ENCODE assay signal across 11 mouse cellular contexts in genomic region chr5:67633138-67633782, GRCm38 (mm10). TPM values are rescaled to one million over a fixed set of nuclear protein-coding genes. Genes with fewer than 3 reads are reported as not detected.
DNase-seq lines count a peak whose midpoint lies in the region; ATAC-seq and TF ChIP-seq lines count a peak whose summit lies in the region.
"Had no signal": no experiment of that assay in that cellular context is flagged by ENCODE, and none has a peak within 500 bp of the region (broad histone marks: within the 10 kb centered on the region; RNA-seq: fewer than 3 reads in every experiment).

No protein-coding gene starts in this region.

- 36% methylated on average over 7 of the region's 7 CpGs for WGBS in lung, embryonic 15.5 days
- 10% methylated on average over 7 of the region's 7 CpGs for WGBS in embryonic facial prominence, embryonic 10.5 days
- 9% methylated on average over 7 of the region's 7 CpGs for WGBS in hindbrain, embryonic 15.5 days
- 9% methylated on average over 7 of the region's 7 CpGs for WGBS in neural tube, embryonic 13.5 days
- 67% methylated on average over 7 of the region's 7 CpGs for WGBS in cerebellum, adult 2 months

- no peak overlapping the region for H3K9ac ChIP-seq in lung, embryonic 15.5 days
- H3K9ac ChIP-seq in hindbrain, embryonic 15.5 days = no peak overlapping the region
- no peak overlapping the region for H3K9ac ChIP-seq in neural tube, embryonic 13.5 days

- peak overlapping the region; percentile 42 for H3K27ac ChIP-seq in lung, embryonic 15.5 days
- H3K27ac ChIP-seq in embryonic facial prominence, embryonic 10.5 days (replicated peaks) = peak overlapping the region; percentile 20
- peak overlapping the region; percentile 26 for H3K27ac ChIP-seq in hindbrain, embryonic 15.5 days (replicated peaks)
- H3K27ac ChIP-seq in neural tube, embryonic 13.5 days (replicated peaks) = peak overlapping the region; percentile 64
- H3K27ac ChIP-seq in cerebellum, adult 2 months (ENCODE audit: insufficient read depth, low read length) = no peak overlapping the region

- no peak overlapping the region for H3K4me3 ChIP-seq in lung, embryonic 15.5 days
- no peak overlapping the region for H3K4me3 ChIP-seq in embryonic facial prominence, embryonic 10.5 days
- H3K4me3 ChIP-seq in hindbrain, embryonic 15.5 days = no peak overlapping the region
- no peak overlapping the region for H3K4me3 ChIP-seq in neural tube, embryonic 13.5 days
- no peak overlapping the region for H3K4me3 ChIP-seq in cerebellum, adult 2 months (replicated peaks; ENCODE audit: insufficient read depth, low read depth, low read length)

- H3K9me3 ChIP-seq in lung, embryonic 15.5 days = no peaks in the 10 kb centered on the region
- no peaks in the 10 kb centered on the region for H3K9me3 ChIP-seq in embryonic facial prominence, embryonic 10.5 days
- H3K9me3 ChIP-seq in hindbrain, embryonic 15.5 days = no peaks in the 10 kb centered on the region
- H3K9me3 ChIP-seq in neural tube, embryonic 13.5 days = no peaks in the 10 kb centered on the region

- peaks cover 4% of the 10 kb centered on the region; the same call in 1 of the 2 replicates for H3K36me3 ChIP-seq in lung, embryonic 15.5 days
- no peaks in the 10 kb centered on the region for H3K36me3 ChIP-seq in embryonic facial prominence, embryonic 10.5 days (replicated peaks)
- H3K36me3 ChIP-seq in hindbrain, embryonic 15.5 days = peaks cover 11% of the 10 kb centered on the region
- H3K36me3 ChIP-seq in neural tube, embryonic 13.5 days = peaks cover 9% of the 10 kb centered on the region; the same call in 1 of the 2 replicates

- no peak for TF ChIP-seq CTCF in cerebellum, adult 2 months (IDR thresholded peaks at IDR 0.05; ENCODE audit: borderline replicate concordance, insufficient read depth, low read depth, low read length)

- no peaks in the 10 kb centered on the region for H3K27me3 ChIP-seq in lung, embryonic 15.5 days
- peaks cover 7% of the 10 kb centered on the region for H3K27me3 ChIP-seq in embryonic facial prominence, embryonic 10.5 days (replicated peaks; ENCODE audit: low read depth, poor library complexity, severe bottlenecking)
- H3K27me3 ChIP-seq in hindbrain, embryonic 15.5 days = no peaks in the 10 kb centered on the region
- H3K27me3 ChIP-seq in neural tube, embryonic 13.5 days = no peaks in the 10 kb centered on the region
- no peaks in the 10 kb centered on the region for H3K27me3 ChIP-seq in cerebellum, adult 2 months (ENCODE audit: control insufficient read depth, insufficient read depth, low read length)

- ATAC-seq in lung, embryonic 15.5 days (ENCODE audit: borderline replicate concordance, extremely low read depth, low FRiP score, low TSS enrichment) = no peak
- no peak for ATAC-seq in hindbrain, embryonic 15.5 days (ENCODE audit: low FRiP score, low read depth)
- ATAC-seq in neural tube, embryonic 13.5 days (ENCODE audit: low read depth) = no peak
- no peak for ATAC-seq in erythroblast, adult 5-6 weeks (replicated peaks; ENCODE audit: low FRiP score, poor library complexity, severe bottlenecking)
- ATAC-seq: intestine, embryonic 16.5 days had no signal

- DNase-seq in lung, postnatal 10 days = no peak
- DNase-seq in embryonic facial prominence, embryonic 10.5 days (ENCODE audit: low spot score) = no peak
- DNase-seq in cerebellum, adult 2 months = no peak
- DNase-seq in liver = no peak
- DNase-seq: adrenal gland, adult 8-10 months; cerebellum, adult 9-10 months had no signal

- H3K4me2 ChIP-seq in lung, embryonic 15.5 days = no peak overlapping the region
- H3K4me2 ChIP-seq in hindbrain, embryonic 15.5 days = peak overlapping the region; percentile 28
- H3K4me2 ChIP-seq in neural tube, embryonic 13.5 days = peak overlapping the region; percentile 33; the same call in 1 of the 2 replicates

- no peak for TF ChIP-seq POLR2A in cerebellum, adult 2 months (IDR thresholded peaks at IDR 0.05; ENCODE audit: borderline replicate concordance, insufficient read depth, low read length)

- peaks cover 16% of the 10 kb centered on the region for H3K4me1 ChIP-seq in lung, embryonic 15.5 days
- H3K4me1 ChIP-seq in embryonic facial prominence, embryonic 10.5 days = peaks cover 30% of the 10 kb centered on the region
- peaks cover 16% of the 10 kb centered on the region; the same call in 1 of the 2 replicates for H3K4me1 ChIP-seq in hindbrain, embryonic 15.5 days (replicated peaks)
- peaks cover 18% of the 10 kb centered on the region for H3K4me1 ChIP-seq in neural tube, embryonic 13.5 days (replicated peaks)
- H3K4me1 ChIP-seq in cerebellum, adult 2 months (ENCODE audit: control insufficient read depth, insufficient read depth, low read length) = no peaks in the 10 kb centered on the region

RNA-seq across cellular contexts. Expression of gene Shisa3, which starts 25.6 kb away (rescaled TPM):
- 2.8 and 3.1 TPM in 2 replicates for polyA plus RNA-seq in lung, embryonic 15.5 days (2015; fragmentation: Nextera tagmentation; extraction: Ambion mirVana)
- polyA plus RNA-seq in embryonic facial prominence, embryonic 10.5 days (2016; fragmentation: Nextera tagmentation; extraction: Ambion mirVana) = 3.5 and 6.7 TPM in 2 replicates
- polyA plus RNA-seq in hindbrain, embryonic 15.5 days (2015; fragmentation: Nextera tagmentation; extraction: Ambion mirVana) = 4.2 and 4.7 TPM in 2 replicates
- polyA plus RNA-seq in neural tube, embryonic 13.5 days (2015; fragmentation: Nextera tagmentation; extraction: Ambion mirVana) = 4.3 and 4.5 TPM in 2 replicates
- not detected in 2 replicates for total RNA-seq in erythroblast, adult 5-6 weeks (2015; ENCODE audit: low replicate concordance)
- 0.28 TPM in 1 of 2 replicates, not detected in the other for total RNA-seq in erythroblast, adult 5-6 weeks (2017; ENCODE audit: low replicate concordance)
- 0.27 and 0.38 TPM in 2 replicates for polyA plus RNA-seq in cerebellum, adult 2 months (2012; rRNA removed)
